Mouse (Mus musculus) frontal cortex, adult (tissue): ENCODE results near the gene Oma1.

ENCODE experiments used
- ATAC-seq: cut with Nextera tagmentation; 2 replicates; pipeline ENCODE4 v1.9.2; 2017; ENCODE audit warnings: mild to moderate bottlenecking, moderate library complexity, mixed read lengths; ENCODE audit not compliant: low TSS enrichment

The Oma1 gene

DNA sequence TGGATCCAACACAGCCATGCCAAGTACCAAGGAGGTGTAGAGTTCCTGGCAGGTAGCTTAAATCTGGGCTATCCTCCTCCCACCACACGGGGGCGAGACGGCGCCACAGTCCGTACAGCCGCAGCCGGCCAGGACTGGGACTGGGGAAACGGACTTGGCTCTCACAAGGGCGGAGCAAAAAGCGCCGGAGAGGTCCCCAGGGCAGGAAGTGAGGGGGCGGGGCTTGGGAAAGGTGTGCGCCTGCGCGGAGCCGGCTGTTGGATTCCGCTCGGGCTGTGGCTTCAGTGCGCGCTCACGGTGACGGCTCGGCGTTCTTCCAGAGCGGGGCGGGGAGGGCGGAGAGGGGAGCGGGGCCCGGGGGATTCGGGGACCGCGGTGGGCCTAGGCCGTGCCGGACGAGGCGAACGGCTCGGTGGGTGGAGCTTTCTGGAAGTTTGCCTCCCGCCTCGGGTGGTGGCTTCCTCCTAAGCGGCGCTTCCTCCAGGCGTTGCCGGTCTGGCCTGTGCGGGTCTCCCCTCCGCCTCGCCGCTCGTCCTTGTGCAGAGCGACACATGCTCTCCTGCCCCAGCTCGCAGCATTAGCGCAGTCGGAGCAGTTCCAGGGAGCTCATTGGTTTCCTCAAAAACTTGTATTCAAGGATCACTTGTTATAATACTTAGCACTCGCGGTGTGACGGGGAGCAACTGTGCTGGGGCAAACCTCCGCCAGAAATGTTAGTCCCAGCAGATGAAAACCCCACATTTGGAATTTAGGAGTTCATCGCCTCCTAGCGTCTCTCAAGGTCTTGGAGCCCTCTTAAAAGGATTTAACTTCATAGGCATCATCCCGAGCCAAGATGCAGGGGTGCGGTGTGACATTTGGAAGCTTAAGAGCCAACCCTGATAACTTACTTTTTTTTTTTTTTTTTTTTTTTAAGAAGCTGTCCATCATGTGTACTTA lies at the start of gene Oma1:
TSS of gene Oma1 (plus strand) at position 226 of the 939 bp plus-strand sequence.
- ATAC-seq: peak; percentile 94

DNA sequence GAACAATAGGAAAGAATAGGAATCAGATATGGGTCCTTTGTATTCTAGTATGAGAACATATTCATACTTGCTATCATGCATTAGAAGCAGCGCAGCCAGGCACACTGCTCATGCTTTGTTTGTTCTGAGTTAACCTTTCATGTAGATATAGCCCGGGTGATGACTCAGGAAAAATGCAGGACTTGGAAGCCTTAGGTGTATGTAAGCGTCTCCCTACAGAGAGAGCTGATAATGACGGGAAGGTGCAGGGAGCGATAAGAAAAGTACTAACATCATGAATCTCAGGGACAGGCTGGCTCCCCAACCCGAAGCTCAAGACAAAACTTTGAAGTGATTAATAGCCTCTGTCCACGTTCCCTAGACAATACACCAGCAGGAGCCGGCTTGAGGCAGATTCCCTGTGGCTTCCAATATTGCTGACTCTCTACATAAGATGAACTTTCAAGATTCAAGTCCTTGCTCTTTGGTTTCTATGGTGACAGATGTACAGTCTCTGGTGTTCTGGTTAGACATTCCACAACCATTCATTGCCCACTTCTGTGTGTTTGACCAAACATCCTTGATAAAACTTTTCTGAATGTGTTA lies 49.7 kb upstream of the Oma1 start:
- no peak for ATAC-seq

DNA sequence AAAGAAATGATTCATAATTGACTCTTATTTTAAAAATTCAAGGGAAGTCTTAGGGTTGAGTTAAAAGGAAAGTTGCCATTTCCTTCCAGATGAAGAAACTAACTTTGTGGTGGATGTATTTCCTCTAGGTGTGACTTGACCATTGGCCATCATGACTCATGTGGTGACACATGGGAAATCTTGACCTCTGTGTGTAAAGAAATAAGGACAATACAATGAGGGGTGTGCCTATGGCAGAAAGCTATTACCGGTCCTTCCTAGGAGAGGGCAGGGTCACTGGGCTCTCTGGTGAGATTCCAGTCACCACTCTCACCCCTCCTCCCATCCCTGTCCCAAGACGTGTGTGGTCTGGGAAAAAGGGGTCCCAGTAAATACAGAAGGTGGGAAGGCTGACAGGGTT lies 48.4 kb upstream of the Oma1 start:
- ATAC-seq: no peak

DNA sequence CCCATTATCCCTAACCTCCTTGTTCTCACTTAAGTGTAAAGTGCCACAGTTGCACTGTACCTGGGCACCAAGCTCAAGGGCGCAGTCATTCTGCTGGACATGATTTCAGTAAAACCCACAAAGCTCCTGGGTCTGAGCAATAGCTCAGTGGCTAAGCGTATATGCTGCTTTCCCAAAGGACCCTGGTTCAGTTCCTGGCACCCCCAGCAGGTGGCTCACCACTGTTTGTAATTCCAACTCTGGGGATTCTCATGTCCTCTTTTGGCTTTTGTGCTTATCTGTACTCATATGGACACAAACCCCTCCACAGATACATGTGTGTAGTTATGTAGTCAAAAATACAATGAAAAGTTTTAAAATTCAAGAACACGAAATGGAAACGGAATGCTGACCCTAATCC lies 44.3 kb upstream of the Oma1 start:
- ATAC-seq: no peak

DNA sequence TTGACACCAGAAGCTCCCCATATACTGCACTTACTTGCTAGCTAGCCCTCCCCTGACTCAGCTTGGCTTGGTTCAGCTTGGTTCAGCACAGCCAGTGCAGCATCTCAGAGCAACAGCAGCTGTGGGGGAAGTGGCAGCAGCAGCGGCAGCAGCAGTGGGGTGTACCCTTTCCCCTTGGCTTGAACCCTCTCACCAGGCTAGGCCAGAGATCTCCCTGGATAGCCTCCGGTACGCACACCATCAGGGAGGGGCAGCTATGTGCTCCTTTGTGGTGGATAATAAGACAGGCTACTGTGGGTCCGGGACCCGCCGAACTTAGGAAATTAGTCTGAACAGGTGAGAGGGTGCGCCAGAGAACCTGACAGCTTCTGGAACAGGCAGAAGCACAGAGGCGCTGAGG lies 40.6 kb upstream of the Oma1 start:
- ATAC-seq: no peak

DNA sequence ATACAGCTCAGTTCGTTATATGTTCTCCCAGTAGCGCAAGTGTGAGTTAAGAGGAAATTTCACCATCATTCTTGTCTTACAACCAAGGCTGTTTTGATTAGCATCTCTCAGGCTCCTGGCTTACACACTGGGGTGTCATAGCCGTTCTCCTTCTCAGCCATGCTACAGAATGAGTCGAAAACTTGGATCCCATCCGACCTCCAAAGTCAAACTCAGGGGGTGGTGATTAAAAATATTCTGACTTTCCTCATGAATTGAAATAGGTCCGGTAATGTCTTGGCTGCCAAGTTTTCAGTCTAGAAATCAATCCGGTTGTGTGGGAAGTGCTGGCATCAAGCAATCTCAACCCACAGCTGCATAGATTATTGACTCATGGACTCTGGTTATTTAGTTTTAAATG lies 25.3 kb upstream of the Oma1 start:
- ATAC-seq: peak; percentile 80

DNA sequence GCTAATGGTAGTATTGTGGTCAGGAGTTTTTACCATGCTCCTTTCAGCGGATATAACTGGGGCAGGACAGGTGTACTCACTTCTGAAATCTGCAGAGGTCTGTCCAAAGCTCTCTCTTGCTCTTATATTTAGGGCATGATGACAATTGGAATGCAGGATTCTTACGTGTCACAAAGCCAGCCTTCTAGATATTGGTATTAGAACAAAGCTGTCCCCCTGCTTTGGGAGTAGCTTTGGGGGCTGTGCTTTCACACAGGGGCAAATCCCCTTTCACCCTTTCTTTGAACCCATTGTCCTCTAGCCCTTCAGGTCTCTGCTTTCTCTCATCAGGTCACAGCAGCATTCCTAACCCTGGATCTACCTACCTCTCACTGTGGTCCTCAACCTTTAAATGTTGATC lies 22.8 kb upstream of the Oma1 start, which contains the start of gene 4921539E11Rik:
TSS of gene 4921539E11Rik (minus strand) at position 101 of the 400 bp plus-strand sequence.
- ATAC-seq: no peak

DNA sequence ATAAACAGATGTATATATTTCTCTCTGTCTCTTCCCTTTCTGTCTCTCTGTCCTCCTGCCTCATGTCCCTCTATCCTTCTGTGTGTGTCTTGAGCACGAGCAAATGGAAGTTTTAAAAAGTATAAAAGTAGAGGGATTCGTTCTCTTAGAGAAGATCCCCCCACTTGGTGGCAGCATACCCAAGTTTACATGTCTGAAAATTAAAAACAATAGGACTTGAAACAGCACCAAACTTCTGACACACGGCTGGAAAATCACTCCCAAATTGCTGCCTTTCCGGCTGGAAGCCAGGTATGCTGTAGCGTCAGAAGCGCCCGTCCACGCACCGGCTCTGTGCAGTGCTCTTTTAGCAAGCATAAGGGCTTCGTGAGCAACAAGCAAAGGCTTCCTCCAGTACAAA lies 14.3 kb upstream of the Oma1 start:
- peak; percentile 52; the same call in 1 of the 2 replicates for ATAC-seq

DNA sequence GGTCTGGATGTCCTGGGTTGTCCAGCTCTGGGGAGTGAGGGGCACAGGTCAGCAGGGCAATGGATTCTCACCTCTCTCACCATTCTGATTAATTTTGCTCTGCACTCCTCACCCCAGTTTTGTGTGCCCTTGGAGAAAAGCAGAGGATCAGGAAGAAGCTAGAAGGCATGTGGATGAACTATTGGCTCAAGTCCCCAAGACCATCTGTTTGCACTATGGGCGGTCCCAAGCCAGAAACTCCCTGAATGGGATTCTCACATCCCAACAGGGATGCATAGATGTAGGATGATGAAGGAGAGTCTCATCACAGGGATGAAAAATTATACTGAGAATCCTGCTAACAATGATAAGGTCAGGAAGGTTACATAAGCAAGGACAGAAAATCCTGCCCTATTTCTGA lies 9.8 kb upstream of the Oma1 start:
- ATAC-seq: no peak

DNA sequence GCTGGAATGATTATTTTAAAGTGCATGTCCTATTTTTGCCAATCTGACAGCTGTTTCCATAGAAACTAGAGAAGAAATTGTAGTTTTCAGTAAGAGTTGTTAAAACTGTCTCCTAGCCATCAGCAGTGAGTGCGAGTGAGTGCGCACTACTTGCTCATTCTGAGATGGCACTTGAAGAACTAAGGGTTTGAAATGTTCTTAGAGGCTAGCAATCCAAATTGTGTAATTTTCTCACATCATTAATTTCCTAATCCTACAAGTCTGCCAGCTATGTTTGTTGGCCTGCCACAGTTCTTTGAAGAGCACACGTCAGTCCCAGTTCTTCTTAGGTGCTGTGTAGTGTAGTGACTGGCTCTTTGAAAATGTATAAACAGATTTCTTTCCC lies 906 bp downstream of the Oma1 start:
- ATAC-seq: no peak

DNA sequence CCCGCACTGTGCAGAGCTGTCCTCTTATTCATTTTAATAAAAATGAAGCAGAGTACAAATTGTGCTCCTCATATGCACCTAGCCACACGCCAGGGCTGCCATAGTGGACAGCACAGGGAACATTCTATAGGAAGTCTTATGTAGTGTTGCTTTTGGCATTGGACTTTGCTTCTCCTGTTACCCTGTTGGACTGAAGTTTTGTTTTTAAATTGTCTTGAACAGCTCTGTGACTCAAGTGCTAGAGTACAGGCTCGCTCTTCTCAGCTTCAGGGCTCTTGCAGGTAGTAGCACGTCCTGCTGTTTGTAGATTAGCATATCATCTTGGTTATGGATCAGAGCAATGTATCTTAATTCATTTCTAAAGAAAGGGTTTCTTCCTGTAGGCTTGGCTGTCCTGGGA lies 2.2 kb downstream of the Oma1 start:
- no peak for ATAC-seq

DNA sequence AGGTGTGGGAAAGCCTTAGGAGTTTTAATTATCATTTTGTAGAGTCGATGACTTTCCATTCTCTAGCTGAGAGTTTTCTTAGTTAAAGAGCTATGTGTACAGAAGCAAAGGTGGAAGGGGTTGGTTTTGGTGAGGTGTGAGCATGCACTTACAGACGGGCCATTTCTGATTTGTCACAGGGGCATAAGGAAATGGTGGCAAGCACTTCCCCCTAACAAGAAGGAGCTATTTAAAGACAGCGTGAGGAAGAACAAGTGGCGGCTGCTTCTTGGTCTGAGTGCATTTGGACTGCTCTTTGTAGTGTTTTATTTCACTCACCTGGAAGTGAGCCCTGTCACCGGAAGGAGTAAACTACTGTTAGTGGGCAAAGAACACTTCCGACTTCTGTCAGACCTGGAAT lies 7.8 kb downstream of the Oma1 start:
- no peak for ATAC-seq

DNA sequence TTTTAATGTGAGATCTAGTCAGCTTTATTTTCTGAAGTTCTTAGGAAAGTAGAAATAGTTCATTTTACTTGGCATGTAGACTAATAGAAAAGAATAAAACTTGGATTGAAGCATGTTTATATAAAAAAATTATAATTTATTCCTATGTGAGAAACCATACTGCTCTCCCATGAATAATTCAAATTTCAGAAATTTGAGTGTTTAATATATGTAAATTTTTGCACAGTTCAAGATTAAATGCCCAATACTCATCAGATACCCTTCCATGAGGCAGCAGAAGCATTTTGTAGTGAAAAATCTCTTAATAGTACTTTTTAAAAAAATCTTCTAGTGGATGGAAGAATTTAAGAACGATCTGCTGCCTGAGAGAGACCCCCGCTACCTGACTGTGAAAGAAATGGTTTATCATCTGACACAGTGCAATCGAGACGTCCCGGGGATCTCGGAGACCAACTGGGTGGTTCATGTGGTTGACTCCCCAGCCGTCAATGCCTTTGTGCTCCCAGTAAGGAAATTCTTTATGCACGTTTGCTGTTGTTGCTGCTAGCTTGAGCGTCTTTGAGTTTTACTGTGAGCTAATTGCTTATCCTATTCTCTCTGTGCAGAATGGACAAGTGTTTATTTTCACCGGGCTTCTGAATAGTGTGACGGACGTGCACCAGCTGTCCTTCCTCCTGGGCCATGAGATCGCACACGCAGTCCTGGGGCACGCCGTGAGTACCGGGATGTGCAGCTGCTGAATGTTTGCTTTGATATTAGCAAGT lies 11.3 kb downstream of the Oma1 start:
- no peak for ATAC-seq

DNA sequence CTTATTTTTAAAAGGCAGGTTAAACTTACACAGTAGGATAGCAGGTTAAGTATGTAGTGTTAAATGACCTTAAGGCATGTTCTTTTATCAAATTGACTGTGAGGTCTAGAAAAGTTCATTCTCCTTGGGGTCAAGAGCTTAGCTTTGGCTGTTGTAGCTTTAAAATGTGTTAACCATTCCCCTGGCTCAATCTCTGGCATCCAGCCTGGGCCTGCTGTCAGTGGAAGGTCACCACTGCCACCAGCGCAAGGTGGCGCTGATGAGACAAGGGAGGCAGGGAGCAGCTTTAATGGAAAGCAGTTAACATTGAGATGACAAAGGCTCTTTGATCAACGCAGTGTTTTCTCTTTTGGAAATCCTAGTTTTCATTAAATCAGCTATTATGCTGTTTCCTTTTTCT lies 13.4 kb downstream of the Oma1 start:
- no peak for ATAC-seq

DNA sequence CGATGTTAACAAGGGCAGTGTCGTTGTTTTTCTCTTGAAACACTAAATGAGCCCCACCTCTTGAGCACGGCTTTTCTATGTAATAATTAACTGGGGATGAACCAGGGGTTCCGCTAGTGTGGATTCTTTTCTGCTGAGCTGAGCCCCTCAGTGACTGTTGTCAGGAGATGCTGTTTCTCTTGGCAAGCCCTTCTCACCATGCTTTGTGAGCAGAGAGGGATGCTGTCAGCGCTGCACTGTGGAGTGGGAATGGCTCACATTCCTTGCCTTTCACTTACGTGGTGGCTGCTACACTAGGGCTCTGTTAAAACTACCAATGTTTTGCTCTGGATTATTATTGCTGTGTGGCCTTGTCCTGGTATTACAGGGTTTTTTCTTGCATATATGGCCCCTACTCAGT lies 15.7 kb downstream of the Oma1 start:
- no peak for ATAC-seq

DNA sequence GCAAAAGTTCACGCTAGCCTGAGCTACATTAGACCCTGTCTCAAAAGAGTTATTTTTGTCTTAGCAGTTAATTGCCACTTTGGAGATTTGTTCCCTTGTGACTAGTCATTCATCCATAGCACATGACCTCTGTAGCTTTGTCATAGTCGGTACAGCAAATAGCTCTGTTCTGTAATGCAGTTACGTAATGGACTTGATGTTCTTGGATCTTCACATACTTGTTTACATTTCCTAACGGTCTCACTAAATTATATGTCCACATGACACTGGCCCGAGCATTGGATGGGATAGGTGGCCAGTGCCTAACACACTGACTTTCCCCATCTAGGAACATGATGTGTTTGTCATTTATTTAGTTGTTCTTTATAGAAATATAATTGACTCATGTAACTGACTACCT lies 21.5 kb downstream of the Oma1 start:
- no peak for ATAC-seq

DNA sequence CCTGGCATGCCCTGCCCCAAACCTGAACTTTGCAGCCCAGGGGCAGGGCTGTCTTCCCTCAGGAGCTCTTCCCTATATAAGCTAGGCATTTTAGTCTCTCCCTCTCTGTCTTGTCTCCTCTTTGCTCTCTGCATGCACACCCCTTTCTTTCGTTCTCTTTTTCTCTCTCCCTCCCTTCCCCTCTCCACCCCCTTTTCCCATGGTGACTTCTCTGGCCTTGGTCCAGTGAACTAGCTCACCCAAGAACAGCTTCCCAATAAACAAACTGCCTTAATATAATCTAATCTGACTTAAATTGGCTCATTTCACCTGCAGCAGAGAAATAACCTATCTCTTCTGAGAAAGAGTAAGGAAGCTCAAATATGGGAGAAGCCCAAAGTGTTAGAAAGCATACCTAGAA lies 27.1 kb downstream of the Oma1 start:
- ATAC-seq: no peak

DNA sequence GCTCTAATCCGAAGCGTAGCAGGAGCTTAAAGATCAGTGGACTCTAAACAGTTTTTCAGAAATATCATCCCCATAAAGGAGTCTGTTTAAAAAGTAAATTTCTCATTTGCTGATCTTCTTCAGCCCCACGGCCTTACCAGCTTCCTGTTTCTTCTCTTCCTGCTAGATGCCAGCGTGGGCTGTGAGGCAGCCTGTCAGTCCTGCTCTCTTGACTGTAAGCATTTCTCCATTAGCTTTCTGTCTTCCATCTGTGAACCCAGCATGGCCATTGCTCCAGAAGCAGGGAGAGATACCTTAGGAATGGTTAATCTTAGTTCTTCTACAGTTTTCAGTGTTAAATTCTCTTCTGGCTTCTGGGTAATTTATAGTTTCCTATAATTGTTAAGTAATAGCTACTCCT lies 28.0 kb downstream of the Oma1 start:
- no peak for ATAC-seq

DNA sequence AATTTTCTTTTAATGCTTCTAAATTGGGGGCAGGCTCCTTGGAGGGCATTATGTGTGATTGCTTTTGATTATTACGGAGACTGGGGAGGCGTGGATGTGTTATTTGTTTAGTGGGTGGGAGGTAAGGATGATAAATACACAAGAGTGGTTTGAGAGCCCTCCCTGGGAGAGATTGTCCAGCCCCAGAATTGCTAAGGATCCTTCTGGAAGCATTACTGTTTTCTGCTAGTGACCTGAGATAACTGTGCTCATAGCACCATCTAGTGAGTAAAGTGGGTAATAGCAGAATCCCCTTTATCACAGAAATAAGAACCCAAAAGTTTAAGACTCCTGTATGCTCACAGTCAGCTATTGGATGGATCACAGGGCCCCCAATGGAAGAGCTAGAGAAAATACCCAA lies 32.4 kb downstream of the Oma1 start:
- ATAC-seq: peak; percentile 85

DNA sequence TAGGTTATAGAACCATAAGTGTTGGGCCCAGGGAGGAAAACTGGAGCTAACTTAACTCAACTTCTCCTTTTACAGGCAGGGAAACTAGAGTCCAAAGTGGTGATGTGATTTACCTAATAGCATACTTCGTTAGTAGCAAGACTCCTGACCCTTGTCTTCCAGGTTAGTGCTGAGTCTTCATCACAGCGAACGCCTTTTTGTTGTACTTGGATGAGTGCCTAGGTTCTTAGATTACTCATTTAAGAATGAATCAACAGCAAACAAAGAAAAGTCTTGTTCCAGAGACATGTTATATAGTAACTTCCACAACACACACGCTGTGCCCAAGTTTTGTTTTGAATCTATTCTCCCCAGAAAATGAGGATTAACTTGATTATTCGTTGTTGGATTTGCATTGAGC lies 33.2 kb downstream of the Oma1 start:
- ATAC-seq: no peak

DNA sequence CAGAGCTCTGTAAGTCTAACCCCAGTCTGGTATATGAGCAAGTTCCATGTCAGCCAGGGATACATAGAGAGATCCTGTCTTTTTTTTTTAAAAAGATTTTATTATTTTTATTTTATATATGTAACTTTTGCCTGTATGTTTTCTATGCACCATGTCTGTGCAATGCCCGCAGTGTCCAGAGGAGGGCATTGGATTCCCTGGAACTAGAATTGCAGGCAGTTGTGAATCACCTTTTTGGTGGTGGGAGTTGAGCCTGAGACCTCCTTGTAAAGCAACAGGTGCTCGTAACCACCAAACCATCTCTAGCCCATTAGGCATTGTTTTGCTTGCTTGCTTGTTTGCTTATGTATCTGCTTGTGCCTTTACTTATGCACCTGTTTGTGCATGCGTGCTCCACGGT lies 35.6 kb downstream of the Oma1 start:
- no peak for ATAC-seq

DNA sequence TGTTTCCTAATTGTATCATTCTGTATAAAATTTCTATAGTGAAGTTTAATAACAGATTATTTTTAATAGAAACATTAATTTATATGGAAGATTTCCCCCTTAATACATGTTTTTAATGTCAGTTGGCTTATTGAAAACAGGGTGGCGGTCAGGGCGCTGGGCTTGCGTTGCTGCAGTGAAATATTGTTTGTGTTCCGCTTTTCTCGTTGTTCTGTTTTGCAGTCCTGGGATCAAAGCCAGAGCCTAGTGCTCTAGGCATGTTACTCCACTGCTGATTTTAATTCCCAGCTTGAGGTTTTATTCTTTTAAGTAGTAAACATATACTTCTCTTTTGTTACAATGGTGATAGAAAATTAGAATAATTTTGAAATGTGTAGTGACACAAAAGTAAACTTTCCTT lies 39.3 kb downstream of the Oma1 start:
- ATAC-seq: no peak

DNA sequence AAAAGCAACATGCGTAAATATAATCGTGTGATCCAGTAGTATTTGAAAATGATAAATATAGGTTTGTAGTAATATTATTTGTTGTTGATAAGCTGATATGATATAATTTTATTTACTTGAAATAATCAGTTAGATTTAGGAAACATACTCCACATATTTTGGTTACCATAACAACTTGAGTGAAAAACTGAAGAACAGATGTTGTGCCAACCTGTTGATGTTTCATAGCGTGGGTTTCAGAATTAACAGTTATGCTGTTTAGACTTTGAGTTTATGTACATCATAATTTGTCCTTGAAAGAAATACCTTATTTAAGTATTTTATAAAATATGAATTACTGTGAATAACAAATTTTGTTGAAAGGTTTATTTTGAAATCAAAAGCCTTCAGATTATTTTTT lies 43.8 kb downstream of the Oma1 start:
- ATAC-seq: no peak
